Mouse (Mus musculus): ENCODE results near the gene Ddo.
A peak's percentile ranks its signal among the peaks of the same experiment; 100 is the strongest.

Gene Ddo

GRCm38 (mm10) chr10:40719062-40719461, 89.3 kb downstream of the Ddo start:
- no peak for DNase-seq

GRCm38 (mm10) chr10:40720883-40721282, 91.1 kb downstream of the Ddo start:
- no peak for DNase-seq

GRCm38 (mm10) chr10:40724342-40724741, 94.5 kb downstream of the Ddo start:
- DNase-seq: no peak

- peak; percentile 68 for DNase-seq
Observed at GRCm38 (mm10) chr10:40725066-40725465, 95.3 kb downstream of the Ddo start.

GRCm38 (mm10) chr10:40725471-40725870, 95.7 kb downstream of the Ddo start:
- DNase-seq: no peak

- no peak for DNase-seq
Observed at GRCm38 (mm10) chr10:40726288-40726902, 96.6 kb downstream of the Ddo start.

GRCm38 (mm10) chr10:40726989-40727388, 97.2 kb downstream of the Ddo start:
- no peak for DNase-seq

GRCm38 (mm10) chr10:40730200-40730599, 100.4 kb downstream of the Ddo start:
- no peak for DNase-seq
